Mouse (Mus musculus): ENCODE measurements around the gene Slc9a8.

DNA sequence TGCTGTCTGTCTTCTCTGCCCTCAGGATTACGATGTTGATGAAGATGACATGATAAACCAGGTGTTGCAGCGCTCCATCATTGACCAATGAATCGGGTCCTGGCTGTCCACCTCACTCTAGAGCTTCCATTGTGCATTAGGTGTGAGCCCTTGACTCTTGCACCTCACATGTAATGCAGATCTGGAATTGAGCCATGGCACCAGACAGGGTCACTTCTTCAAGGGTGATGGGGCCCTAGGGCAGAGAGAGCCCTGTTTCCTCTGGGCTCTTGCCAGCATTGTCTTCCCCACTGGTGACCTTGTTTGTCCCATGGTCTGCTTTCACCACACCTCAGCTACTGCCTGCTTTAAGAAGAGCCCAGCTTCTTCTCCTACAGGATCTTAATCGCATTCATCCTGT is 93.1 kb downstream of the Slc9a8 start:
- TF ChIP-seq CTCF (IDR thresholded peaks at IDR 0.05; ENCODE audit: borderline replicate concordance, control insufficient read depth, extremely low read depth, insufficient read depth, low read length, poor library complexity) (no peak), POLR2A (IDR thresholded peaks at IDR 0.05; ENCODE audit: control insufficient read depth, extremely low read depth, insufficient read depth, low read length, poor library complexity) (no peak)
